Mouse (Mus musculus) effector memory CD4-positive, alpha-beta T cell, adult 7 months (primary cell): Measurements from ENCODE around the gene Olfr1293-ps. TPM values are rescaled to one million over a fixed set of nuclear protein-coding genes. Genes with fewer than 3 reads are reported as not detected.

Source experiments
- polyA plus RNA-seq: library from polyadenylated mRNA; unstranded; fragments of 100-300 nt; shearing (Covaris generic); gene quantifications from one replicate; pipeline ENCODE4 v1.2.1, GENCODE M21; 2017

Gene Olfr1293-ps
- not detected for polyA plus RNA-seq

DNA sequence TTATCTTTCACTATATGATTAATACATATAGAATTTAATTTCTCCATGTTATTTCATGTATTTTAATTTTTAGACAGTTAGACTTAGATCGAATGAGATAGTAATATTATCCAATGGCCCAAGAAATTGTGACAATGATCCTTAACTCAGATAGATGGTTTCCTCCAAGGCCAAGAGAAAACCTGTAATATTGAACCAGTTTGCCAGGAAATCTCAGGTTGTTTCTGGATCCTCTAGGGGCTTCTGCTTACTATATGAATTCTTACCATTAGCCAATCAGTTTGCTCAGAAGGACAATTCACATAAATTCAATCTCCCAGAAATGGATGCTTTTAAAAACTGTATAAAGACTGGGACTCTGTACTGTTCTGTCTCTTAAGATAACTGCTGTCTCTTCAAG lies at the start of gene Olfr1293-ps:
Gene Olfr1293-ps (plus strand): TSS at position 301 of the 400 bp plus-strand sequence.

DNA sequence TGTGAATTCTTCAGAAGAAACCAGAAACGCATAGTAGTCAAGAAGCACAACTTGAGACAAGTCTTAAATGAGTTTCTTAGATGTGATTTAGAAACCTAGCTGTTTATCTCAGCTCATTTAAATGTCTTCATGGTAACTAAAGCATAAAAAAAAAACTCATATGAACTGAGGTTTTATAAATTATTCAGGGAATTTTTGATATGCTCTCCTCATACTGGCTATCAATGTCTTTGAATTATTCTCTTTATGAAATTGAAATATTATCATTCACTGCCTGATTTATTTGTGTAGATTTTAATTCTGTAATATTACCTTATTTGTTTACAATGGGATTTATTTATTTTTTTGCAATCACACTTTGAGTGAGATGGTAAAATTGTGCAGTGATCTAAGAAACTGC lies 44.5 kb upstream of the Olfr1293-ps start, which contains the start of gene Olfr1289:
Gene Olfr1289 (plus strand): TSS at position 301 of the 400 bp plus-strand sequence.

DNA sequence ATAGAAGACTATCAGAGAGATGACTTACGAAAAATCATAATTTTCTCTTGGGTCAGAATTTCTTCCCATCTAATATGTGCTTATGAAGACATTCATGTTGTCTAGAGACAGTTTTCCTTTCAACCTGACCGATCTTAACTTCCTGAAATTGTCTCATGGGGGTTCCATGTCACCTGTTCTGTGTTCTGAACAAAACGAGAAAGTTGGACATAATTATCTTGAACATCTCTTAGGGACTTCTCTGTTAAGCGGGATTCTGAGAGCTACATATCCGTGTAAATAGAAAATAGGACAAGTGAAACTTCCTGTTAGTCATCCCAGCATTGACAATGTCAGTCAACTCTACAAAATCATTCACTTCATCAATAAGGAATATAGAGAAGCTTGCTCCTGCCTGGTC lies 31.3 kb upstream of the Olfr1293-ps start, which contains the start of gene Olfr1290:
Gene Olfr1290 (minus strand): TSS at position 101 of the 400 bp plus-strand sequence.

DNA sequence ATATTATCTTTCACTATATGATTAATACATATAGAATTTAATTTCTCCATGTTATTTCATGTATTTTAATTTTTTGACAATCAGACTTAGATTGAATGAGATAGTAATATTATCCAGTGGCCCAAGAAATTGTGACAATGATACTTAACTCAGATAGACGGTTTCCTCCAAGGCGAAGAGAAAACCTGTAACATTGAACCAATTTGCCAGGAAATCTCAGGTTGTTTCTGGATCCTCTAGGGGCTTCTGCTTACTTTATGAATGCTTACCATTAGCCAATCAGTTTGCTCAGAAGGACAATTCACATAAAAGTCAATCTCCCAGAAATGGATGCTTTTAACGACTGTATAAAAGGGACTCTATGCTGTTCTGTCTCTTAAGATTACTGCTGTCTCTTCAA lies 28.1 kb upstream of the Olfr1293-ps start, which contains the start of gene Olfr1291-ps1:
Gene Olfr1291-ps1 (plus strand): TSS at position 301 of the 400 bp plus-strand sequence.

DNA sequence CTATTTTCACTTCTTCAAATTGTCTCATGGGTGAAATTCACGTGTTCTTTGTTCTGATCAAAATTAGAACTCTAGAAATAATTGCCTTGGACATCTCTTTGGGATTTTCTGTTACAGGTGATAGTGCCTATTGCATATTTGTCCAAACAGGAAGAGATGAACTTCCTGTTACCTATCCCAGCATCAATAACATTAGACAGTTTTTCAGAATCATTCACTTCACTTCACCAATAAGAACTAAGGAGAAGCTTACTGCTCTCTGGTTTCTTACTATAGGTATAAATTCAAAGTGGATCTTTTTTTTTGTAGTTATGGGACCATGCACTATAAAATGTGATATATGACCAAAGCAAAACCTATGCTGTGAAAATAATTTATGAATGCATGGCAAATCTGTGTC lies 15.2 kb downstream of the Olfr1293-ps start, which contains the start of gene Olfr1294:
Gene Olfr1294 (minus strand): TSS at position 101 of the 400 bp plus-strand sequence.

DNA sequence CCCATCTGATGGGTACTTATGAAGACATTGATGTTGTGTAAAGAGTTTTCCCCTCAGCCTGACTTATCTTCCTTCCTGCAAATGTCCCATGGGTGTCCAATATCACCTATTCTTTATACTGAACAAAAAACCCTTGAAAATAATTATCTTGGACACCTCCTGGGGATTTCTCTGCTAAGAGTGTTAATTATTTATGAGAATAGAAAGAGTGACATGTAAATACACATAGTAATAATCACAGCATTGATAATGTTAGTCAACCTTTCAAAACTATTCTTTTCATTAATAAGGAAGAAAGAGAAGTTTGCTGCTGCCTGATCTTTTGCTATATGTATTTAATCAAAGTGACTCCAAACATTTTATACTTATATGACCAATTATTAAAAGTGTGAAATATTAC lies 44.6 kb downstream of the Olfr1293-ps start, which contains the start of gene Olfr1295:
Gene Olfr1295 (minus strand): TSS at position 101 of the 400 bp plus-strand sequence.

Other genes starting within 250 kb of the Olfr1293-ps start
- not detected for gene Olfr1278, start 235.1 kb upstream of the Olfr1293-ps start, polyA plus RNA-seq
- not detected for gene Olfr1279, start 224.6 kb upstream of the Olfr1293-ps start, polyA plus RNA-seq
- not detected for gene Olfr1280, start 211.2 kb upstream of the Olfr1293-ps start, polyA plus RNA-seq
- gene Olfr1281, start 198.7 kb upstream of the Olfr1293-ps start, polyA plus RNA-seq: not detected
- gene Olfr1282, start 189.1 kb upstream of the Olfr1293-ps start, polyA plus RNA-seq: not detected
- not detected for gene Olfr1283, start 158.4 kb upstream of the Olfr1293-ps start, polyA plus RNA-seq
- not detected for gene Olfr1284, start 149.7 kb upstream of the Olfr1293-ps start, polyA plus RNA-seq
- not detected for gene Olfr1286, start 102.1 kb upstream of the Olfr1293-ps start, polyA plus RNA-seq
- not detected for gene Olfr1287, start 76.1 kb upstream of the Olfr1293-ps start, polyA plus RNA-seq
- gene Olfr1288, start 51.1 kb upstream of the Olfr1293-ps start, polyA plus RNA-seq: not detected
- gene Olfr1289, start 44.4 kb upstream of the Olfr1293-ps start, polyA plus RNA-seq: not detected
- not detected for gene Olfr1290, start 31.4 kb upstream of the Olfr1293-ps start, polyA plus RNA-seq
- 0.10 TPM for gene Olfr1291-ps1, start 28.0 kb upstream of the Olfr1293-ps start, polyA plus RNA-seq
- not detected for gene Olfr1294, start 15.1 kb downstream of the Olfr1293-ps start, polyA plus RNA-seq
- not detected for gene Olfr1295, start 44.5 kb downstream of the Olfr1293-ps start, polyA plus RNA-seq
- not detected for gene Olfr1297, start 101.3 kb downstream of the Olfr1293-ps start, polyA plus RNA-seq
- not detected for gene Olfr1298, start 124.0 kb downstream of the Olfr1293-ps start, polyA plus RNA-seq
- gene Olfr1299, start 136.2 kb downstream of the Olfr1293-ps start, polyA plus RNA-seq: not detected
- not detected for gene Olfr1301, start 225.8 kb downstream of the Olfr1293-ps start, polyA plus RNA-seq